Mouse (Mus musculus) left cerebral cortex, postnatal 25 days (tissue): Measurements from ENCODE around the gene Trim69. TPM values are rescaled to one million over a fixed set of nuclear protein-coding genes. Genes with fewer than 3 reads are reported as not detected.
A peak's percentile ranks its signal among the peaks of the same experiment; 100 is the strongest.

Experiments used
- DNase-seq, 2 experiments: peaks; one replicate each; pipeline ENCODE4 v3.0.0; 2022; ENCODE audit warnings: low spot score in 2 of 2, mixed read lengths in 1 of 2
- intact Hi-C: fragments of 180-260 bp; cut with DNase I; formaldehyde crosslinking; loops from one replicate; pipeline ENCODE4 v1.15.1; 2025
- total RNA-seq, 2 experiments: library from RNA; stranded (reverse); gene quantifications; 2 replicates each; pipeline ENCODE4 v1.2.3; 2021

Gene Trim69
- total RNA-seq, 2 experiments from 2014 or later: not detected

DNA sequence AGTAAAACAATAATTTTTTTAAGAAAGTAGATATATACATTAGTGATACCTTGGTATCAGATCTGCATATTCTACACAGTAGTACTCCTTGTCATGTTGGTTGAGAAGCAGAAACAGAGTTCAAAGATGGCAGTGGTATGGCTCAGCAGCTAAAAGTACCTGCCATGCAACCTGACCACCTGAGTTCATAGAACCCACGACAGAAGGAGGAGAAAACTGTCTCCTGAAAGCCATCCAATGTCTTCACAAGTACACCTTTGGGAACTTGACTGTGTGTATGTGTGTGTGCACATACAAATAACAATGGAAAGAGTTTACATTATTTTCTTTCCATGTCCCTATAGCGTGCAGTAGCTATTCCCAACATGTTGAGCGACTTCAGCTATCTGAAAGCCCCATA, 10.8 kb upstream of the Trim69 start:
- no peak for DNase-seq
- intact Hi-C loops: no loop called here

DNA sequence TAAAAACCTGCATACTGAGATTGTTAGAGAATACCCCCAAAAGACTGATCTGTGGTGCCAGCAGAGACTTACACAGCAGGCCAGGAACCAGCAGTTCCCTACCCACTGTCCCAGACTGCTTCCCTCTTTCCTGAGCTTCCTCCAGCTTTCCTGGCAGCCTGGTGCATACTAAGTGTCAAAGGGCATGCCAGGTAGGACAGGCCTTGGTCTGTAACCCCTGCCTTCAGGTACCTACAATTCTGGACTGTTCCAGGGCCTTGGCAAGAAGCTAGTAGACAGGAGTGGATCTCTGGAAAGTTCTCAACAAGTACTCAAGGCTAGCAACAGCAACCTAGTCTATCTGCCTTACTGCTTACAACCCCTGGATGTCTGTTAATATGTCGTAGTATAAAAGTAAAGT, 9.3 kb upstream of the Trim69 start:
- intact Hi-C loops: no loop called here

DNA sequence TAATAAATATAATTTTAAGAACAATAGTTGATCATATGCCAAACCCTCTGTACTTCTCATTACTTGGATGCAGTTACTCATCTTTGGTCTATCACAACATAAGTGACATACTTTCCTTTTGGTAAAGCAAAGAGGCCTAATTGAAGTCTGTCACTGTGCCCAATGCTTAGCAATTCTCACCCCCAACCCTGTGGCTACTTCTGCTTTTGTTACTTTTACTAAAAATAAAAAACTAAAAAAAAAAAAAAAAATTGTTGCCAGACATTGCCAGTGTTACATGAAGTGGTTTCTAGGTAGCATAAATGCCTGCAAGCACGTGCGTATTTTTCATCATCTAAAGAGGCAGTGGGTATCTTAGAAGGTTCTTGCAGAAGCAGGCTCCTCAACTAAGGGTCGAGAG, 7.7 kb upstream of the Trim69 start:
- intact Hi-C loops: no loop called here
- no peak for DNase-seq

More for the DNA sequence above, 9.3 kb upstream of the Trim69 start:
- DNase-seq: no peak

DNA sequence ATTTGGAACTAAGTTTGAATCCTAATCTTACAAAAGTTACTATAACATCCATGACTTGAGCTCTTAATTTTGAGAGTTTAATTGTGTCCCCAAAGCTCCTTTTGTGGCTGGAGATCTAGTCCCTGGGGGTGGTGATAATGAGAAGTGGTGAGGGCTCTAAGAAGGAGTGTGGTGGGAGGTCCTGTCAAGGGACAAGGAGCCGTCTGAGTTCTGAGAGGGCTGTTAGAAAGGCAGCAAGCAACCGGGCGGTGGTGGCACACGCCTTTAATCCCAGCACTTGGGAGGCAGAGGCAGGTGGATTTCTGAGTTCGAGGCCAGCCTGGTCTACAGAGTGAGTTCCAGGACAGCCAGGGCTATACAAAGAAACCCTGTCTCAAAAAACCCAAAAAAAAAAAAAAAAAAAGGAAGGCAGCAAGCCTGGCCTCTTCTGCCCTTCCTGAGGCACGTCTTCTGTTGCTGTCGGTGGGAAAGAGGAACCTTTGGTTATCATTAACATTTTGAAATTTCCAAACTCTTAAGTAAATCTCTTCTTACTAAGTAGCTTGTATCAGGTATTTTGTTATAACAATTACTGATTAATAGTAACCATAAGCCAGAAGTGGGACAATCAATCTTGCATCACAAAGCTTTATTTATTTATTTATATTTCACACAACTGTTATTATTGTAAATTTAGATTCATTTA, 6.7 kb upstream of the Trim69 start:
- DNase-seq: no peak
- intact Hi-C loops: no loop called here

DNA sequence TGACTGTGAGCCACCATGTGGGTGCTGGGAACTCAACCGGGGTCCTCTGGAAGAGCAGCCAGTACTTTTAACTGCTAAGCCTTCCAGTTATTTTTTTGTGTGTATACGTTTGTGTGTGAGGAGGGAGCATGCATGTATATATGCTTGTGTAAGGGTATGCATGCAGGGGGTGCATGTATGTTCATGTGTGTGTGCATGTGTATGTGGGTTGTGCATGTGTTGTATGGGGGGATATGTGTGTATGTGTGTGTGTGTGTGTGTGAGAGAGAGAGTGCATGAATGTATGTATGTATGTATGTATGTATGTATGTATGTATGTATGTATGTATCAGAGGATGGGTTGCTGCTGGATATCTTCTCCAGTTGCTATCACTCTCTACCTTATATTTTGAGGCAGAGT, 6.0 kb upstream of the Trim69 start:
- no peak for DNase-seq
- intact Hi-C loops: no loop called here

DNA sequence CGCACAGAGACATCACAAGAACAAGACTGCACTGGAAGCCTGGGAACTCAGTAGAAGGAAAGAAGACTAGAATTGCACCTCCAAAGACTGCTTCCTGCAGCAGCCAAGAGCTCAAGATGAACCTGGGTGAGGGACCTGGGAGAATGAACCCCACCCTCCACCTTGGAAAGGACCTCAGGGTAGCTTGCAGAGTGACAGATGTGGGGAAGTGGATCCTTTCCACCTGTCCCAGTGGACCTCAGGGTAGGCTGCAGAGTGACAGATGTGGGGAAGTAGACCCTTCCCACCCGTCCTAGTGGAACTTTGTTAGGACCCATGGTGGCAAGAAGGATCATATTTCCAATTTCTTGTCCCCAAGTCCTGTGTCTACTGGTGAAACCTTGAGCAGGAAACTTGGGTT, 5.2 kb upstream of the Trim69 start:
- intact Hi-C loops: no loop called here
- DNase-seq: no peak

DNA sequence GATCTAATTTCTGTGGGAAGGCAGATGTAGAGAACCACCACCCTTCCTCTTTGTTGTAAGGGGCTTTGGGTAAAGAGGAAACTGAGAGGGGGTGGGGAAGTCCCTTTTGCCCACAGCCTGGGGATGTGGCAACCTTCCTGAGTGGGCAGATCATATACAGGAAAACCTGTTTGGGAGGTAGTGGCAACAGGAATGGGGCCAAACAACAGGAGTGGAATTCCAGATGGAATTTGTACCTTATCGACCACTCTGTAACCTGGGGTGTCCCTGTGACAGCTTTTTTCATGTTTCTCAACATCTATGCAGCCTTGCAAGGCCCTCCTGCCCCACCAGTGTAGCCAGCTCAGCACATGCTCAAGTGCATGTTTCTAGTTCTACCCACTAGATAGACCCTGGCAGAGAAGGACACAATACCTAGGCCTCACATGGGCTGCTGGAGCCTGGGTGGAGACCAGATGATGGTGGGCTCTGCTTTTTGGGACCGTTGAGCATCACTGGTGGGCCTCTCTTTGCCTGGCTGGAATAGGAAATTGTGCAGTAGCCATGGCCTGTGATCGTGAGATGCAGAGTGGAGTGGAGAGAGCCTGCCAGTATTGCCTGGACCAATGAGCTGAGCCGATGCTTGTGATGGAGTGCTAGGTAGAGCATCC, 4.3 kb upstream of the Trim69 start:
- DNase-seq: peak in 1 of 2 experiments; percentile 25
- intact Hi-C loops: no loop called here

DNA sequence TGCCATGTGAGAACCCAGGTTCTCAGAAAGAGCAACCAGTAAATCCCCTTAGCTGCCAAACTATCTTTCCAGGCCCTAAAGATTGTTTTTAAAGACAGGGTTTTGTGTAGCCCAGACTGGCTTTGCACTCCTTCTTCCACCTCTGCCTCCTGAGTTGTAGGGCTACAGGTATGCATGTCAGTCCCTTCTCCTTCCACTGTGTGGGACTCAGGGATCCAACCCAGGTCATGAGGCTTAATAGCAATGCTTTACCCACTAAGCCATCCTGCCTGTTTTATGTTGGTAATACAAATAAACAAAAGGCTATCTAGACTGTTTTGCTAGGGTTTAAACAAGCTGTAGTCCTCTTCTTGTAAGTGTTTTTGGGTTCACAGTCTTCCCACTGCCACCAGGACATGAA, 2.9 kb upstream of the Trim69 start:
- intact Hi-C loops: no loop called here
- DNase-seq: no peak

DNA sequence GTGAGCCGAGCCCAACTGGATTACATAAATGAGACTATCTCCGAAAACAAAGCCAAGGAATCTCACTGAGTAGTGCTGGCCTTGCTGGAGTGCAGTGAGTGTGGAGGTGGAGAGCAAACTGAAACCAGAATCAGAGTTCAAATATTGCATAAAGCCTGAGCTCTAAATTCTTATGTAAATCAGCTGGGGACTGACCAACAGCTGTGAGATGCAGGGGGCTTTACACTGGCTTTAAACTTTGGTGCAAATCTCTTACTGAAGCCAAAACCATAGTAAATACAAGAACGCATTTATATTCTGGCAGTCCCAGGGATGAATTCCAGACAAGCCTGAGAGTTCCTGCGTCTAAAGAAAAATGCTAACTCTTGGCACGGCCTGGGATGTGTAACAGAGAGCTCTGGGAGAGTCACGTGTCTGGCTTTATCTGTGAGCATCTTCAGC, 2.1 kb upstream of the Trim69 start:
- intact Hi-C loops: no loop called here
- no peak for DNase-seq

DNA sequence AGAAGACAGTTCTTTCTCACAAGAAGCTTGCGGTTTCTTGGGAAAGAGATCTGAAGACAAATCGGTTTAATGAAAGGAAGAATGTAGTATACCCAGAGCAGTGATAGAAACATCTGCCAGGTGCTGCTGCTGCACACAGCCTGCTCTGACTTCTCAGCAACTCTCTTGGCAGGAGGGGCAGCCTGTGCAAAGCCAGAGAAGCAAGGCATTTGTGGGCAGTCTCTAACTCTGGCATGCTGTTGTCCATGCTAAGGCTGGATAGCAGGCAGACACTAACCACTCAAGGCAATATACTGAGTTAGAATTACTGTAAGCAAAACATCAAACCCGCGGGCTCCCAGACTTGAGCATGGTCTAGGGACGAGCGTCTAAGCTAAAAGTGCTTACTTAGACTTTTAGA, 833 bp upstream of the Trim69 start:
- no peak for DNase-seq
- intact Hi-C loops: loop anchor here (1.0 to 2.0 kb wide), 2 partner anchors 41 to 89 kb away; partner anchors contain the start of gene Spg11

DNA sequence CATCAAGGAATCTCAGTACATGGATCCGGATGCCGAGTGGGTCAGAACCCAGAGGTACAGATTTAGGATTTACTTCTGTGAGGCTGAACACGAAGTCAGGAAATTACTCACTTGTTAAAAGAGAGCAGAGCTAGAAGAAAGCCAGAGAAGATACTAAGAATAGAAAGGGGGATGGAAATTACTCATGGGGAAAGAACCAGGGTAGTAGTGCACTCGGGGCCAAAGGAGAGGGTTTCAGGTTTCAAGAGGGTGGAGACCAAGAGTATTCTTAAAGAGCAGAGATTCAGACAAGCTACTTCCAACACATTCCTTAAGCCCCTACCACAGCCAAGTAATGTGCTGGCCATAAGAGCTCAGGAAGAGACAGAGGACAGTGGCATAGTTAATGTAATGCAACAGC, 1.0 kb downstream of the Trim69 start:
- DNase-seq: no peak
- intact Hi-C loops: loop anchor here (2.0 kb wide), 1 partner anchor 91 kb away; no protein-coding TSS in a partner anchor

DNA sequence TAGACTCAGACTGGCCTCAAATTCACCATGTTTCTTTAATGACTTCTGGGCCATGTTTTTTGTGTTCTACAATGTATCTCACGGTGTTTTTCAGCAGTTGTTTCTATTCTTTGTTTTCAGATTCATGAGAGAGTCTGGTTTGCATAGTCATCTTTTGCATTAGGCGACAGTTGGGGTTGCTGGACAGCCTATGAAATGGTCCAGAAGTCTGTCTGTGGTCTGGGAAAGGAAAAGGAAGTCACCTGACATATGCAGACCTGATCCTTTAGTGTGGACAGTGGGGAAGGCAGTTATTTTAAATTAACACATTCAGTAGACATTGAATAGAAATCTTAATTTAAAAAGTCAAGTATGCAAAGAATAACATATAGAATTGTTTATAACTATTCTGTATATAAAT, 2.0 kb downstream of the Trim69 start:
- no peak for DNase-seq
- intact Hi-C loops: no loop called here

DNA sequence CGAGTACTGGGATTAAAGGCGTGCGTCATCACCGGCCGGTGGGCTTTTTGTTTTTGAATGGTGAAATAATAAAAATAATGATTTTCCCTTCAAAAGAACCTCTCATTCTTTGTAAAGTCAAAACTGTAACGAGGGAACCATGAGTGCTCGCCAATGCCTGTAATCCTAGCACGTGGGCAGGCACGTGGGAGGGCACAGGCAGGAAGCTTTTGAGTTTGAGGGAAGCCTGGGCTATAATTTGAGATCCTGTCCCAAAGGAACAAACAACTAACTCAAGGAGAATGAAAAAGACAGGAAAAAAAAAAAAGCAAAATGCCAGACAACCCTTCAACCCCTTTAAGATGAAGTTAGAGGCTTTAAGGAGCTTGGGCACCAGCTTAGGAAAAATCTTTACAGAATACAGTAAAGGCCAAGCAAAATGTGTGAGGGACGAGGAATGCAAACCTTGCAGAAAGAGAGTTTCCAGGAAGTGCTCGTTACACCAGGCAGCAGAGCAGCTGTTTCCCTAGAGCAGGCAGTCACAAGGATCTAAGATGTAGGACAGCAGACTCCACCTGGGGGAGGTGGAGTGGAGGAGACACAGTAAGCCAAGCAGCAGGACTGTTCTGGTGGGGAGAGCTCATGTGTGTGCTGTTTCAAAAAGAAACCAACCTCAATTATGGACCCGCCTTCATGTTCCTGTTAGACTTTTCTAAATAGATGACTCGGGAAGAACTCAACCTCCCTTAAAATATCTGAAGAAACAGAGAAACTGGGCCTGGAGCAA, 3.1 kb downstream of the Trim69 start:
- peak; percentile 21 to 82 for DNase-seq
- intact Hi-C loops: no loop called here

DNA sequence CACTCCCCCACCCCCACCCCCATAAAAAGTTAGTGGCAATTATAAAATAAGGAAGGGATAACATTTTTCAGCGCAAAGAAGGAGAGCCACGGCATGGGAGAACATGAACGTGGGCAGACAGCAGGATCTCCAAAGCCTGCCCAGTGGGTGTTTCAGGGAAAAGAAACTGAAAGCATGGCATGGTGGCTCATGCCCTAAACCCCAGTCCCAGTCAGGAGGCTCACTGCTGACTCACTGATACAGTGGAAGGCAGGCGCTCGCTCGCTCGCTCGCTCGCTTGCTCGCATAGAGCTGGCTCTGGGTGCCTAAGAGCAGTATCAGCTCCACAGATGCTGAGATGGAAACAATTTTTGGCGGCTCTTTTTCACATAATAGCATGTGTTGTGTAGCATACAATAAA, 3.8 kb downstream of the Trim69 start:
- intact Hi-C loops: no loop called here
- DNase-seq: peak; percentile 10 to 70

DNA sequence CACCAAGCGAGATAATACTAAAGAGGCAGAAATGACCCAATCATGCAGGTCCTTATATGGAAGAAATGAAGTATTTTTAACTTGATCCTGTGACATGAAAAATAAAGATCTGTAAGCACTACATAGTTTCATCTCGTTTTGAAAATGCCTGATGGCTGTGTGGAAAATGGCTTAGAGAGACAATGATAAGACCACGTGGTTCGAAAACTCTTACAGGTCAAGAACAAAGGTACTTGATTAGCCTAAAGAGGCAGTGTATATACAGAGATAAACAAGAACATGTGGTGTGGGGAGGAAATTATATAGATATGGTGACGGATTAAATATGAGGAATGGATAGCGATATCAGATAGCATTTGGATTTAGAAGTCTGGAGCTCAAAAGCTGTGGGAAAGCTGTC, 10.8 kb downstream of the Trim69 start:
- intact Hi-C loops: no loop called here
- DNase-seq: no peak

DNA sequence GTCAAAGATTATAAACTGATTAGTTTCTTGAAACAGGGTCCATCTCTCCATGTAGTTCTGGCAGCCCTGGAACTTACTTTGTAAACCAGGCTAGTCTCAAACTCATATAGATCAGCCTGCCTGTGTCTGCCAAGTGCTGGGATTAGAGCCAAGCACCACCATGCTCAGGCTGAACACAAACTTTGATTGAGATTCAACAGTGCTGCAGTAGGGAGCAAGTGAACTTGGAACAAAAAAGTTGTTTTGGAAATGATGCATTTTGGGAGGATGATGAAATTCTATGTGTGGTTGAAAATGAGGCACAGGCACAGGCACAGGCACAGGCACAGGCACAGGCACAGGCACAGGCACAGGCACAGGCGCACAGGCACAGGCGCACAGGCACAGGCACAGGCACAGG, 11.7 kb downstream of the Trim69 start:
- peak in 1 of 2 experiments; percentile 70 for DNase-seq
- intact Hi-C loops: no loop called here

DNA sequence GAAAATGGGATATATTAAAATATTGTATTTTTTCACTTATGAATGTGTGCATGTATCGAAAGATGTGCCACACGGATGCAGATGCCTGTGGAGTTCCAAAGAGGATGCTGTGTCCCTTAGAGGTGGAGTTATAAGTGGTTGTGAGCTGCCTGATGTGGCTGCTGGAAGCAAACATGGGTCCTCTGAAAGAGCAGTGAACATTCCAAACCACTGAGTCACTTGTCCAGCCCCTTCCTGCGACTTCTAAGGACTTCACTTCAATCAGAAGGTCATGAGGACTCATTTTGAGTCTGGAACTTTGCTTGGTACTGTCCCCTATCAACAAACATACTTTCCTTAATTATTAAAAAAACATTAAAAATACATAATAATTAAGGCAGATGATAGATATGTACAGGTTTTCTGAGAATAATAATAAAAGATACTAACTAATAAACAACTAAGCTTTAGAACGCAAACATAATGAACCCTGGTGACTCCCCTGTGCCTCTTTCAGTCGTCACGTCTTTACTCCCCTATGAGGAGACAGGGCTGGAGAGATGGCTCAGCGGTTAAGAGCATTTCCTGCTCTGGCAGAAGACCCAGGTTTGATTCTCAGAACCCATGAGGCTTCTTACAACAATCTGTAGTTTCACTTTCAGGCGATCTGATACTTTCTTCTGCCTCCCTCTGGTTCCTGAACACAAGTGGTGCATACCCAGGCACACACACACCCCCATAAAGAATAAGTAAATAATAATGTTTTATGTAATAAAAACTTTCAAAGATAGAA, 19.7 kb downstream of the Trim69 start:
- DNase-seq: no peak
- intact Hi-C loops: no loop called here

DNA sequence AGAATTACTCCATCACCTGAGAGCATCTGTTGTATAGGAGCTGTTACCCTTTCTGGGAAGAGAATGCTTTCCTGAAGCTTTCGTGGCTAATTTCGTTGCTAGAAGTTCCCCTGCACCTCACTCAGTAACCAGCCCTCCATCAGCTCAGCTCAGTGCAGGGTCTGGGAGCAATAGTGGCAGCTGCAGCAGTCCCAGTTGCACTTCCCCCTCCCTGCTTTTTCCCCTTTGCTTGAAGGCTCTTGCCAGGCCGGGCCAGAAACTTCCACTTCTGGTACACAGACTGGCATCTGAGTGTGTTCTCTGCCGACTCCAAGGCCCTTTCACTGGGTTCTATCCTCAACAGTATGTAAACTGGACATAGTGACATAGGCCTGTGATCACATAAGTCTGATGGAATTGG, 24.6 kb downstream of the Trim69 start:
- intact Hi-C loops: no loop called here

DNA sequence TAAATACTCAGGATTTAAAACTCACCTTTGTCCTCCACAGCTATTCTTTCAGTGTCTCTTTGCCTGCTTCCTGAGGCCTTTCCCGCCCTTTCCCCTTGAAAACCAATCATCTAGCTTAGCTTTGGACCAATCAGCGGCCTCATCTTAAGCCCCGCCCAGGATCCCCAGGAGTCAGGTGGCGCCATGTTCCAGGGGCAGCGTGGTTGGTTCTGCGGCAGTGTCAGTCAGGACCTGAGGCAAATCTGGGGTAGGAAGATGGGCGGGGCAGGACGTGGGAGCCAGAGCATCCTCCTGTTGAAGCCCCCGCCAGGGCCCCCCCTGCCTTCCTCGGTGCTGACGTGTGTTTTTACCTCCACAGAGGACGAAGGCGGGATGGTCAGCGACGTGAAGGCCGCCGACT, 25.6 kb downstream of the Trim69 start, which contains the start of the genes Patl2 and Terb2:
Gene Patl2 (minus strand): TSS at position 84 of the 400 bp plus-strand sequence.
Gene Terb2 (plus strand): TSS at position 167 of the 400 bp plus-strand sequence.
- intact Hi-C loops: no loop called here
- no peak for DNase-seq

More for the DNA sequence above, 24.6 kb downstream of the Trim69 start:
- no peak for DNase-seq

DNA sequence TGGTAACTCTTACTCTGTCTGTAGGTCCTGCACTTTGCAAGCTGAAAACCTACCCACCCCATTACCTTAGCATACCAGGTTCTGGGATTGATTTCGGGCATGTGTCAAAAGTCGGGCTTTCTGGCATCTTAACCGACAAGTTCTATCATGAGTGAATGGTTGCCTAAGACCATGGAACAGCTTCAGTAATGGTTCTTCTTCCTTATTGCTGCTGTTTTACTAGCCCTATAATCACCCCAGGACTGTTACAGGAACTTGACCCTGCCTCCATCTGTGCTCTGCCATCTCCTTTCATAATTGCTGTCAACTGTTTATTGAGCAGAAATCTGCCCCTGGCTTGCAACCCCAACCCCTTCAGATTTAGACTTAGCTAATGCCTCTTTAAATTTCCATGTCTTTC, 26.3 kb downstream of the Trim69 start:
- intact Hi-C loops: no loop called here
- DNase-seq: no peak
